In the genomic region with DNA sequence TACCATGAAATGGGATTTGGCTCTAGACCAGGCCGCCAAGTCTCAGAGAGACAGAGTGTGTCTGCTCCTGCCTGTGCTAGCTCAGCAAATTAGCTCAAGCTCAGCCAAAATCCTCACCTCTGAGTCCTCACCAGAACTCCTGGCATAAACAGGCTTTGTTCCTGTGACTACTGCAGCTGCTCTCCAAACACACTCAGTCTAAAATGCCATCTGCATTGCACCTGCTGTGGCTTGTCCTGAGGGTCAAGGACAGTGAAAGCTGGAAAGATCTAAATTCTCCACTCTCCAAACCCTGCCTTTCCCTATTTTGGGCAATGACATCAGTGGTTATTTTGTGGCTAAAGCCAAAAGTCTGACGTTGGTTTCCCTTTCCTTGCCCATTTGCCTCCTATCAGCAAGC, we compare ENCODE assay signal across 17 mouse cellular contexts.
A peak's percentile ranks its signal among the peaks of the same experiment; 100 is the strongest.
DNase-seq lines count a peak whose midpoint lies in the region; ATAC-seq and TF ChIP-seq lines count a peak whose summit lies in the region.
"Had no signal": no experiment of that assay in that cellular context is flagged by ENCODE, and none has a peak within 500 bp of the region (broad histone marks: within the 10 kb centered on the region; RNA-seq: fewer than 3 reads in every experiment).

No protein-coding gene starts in this region.

- 0 out of 2 replicates have a peak, but pooled peaks cover 3% of the 10 kb centered on the region for H3K4me1 ChIP-seq in forebrain, embryonic 13.5 days
- H3K4me1 ChIP-seq in forebrain, postnatal 0 days (ENCODE audit: insufficient read depth) = no peaks in the 10 kb centered on the region
- H3K4me1 ChIP-seq in hindbrain, embryonic 15.5 days (replicated peaks) = no peaks in the 10 kb centered on the region
- no peaks in the 10 kb centered on the region for H3K4me1 ChIP-seq in hindbrain, embryonic 10.5 days (replicated peaks)
- H3K4me1 ChIP-seq: intestine, embryonic 15.5 days; neural tube, embryonic 13.5 days had no signal

- no peak overlapping the region for H3K9ac ChIP-seq in forebrain, embryonic 13.5 days
- H3K9ac ChIP-seq in forebrain, postnatal 0 days = no peak overlapping the region
- no peak overlapping the region for H3K9ac ChIP-seq in hindbrain, embryonic 15.5 days
- H3K9ac ChIP-seq: intestine, embryonic 15.5 days; lung, embryonic 14.5 days; neural tube, embryonic 13.5 days had no signal

- DNase-seq in forebrain, postnatal 0 days = no peak
- DNase-seq in hindbrain, embryonic 10.5 days (ENCODE audit: low spot score) = no peak
- DNase-seq in cerebellum, adult 11 months = peak; percentile 10
- peak; percentile 20 to 37 for DNase-seq in cerebellum, postnatal 4 days (ENCODE audit: low spot score in 2 of 2)
- no peak for DNase-seq in layer of hippocampus, adult 18-20 months (ENCODE audit: low spot score in 2 of 2)
- DNase-seq: adrenal gland, postnatal 36 days; gastrocnemius, adult 2 months; layer of hippocampus, postnatal 36 days; liver; lung, embryonic 14.5 days; thymus, adult 18-20 months had no signal

- no peaks in the 10 kb centered on the region for H3K27me3 ChIP-seq in forebrain, embryonic 13.5 days
- H3K27me3 ChIP-seq in forebrain, postnatal 0 days (ENCODE audit: insufficient read depth, low read length) = no peaks in the 10 kb centered on the region
- H3K27me3 ChIP-seq in hindbrain, embryonic 15.5 days = no peaks in the 10 kb centered on the region
- no peaks in the 10 kb centered on the region for H3K27me3 ChIP-seq in hindbrain, embryonic 10.5 days (ENCODE audit: insufficient read depth, poor library complexity, severe bottlenecking)
- H3K27me3 ChIP-seq: intestine, embryonic 15.5 days; megakaryocyte, embryonic 14.5 days; neural tube, embryonic 13.5 days had no signal

- TF ChIP-seq CTCF in forebrain, postnatal 0 days (IDR thresholded peaks at IDR 0.05; ENCODE audit: low read depth) = no peak

- no peak overlapping the region for H3K4me2 ChIP-seq in forebrain, embryonic 13.5 days
- H3K4me2 ChIP-seq in forebrain, postnatal 0 days (ENCODE audit: low read depth) = no peak overlapping the region
- H3K4me2 ChIP-seq in hindbrain, embryonic 15.5 days = no peak overlapping the region
- H3K4me2 ChIP-seq: intestine, embryonic 15.5 days; lung, embryonic 14.5 days; neural tube, embryonic 13.5 days had no signal

- 72% methylated on average over 2 of the region's 2 CpGs for WGBS in forebrain, embryonic 13.5 days
- 60% methylated on average over 2 of the region's 2 CpGs for WGBS in forebrain, postnatal 0 days
- WGBS in hindbrain, embryonic 15.5 days = 69% methylated on average over 2 of the region's 2 CpGs
- WGBS in hindbrain, embryonic 10.5 days = 90% methylated on average over 2 of the region's 2 CpGs

- ATAC-seq in forebrain, embryonic 13.5 days = peak; percentile 51; the same call in 1 of the 2 replicates
- ATAC-seq in forebrain, postnatal 0 days = no peak
- ATAC-seq in hindbrain, embryonic 15.5 days (ENCODE audit: low FRiP score, low read depth) = peak; percentile 54; the same call in 1 of the 2 replicates
- ATAC-seq in inflammation-experienced regulatory T-cells, adult 6 months = no peak
- ATAC-seq: intestine, embryonic 15.5 days had no signal

- H3K36me3 ChIP-seq in forebrain, embryonic 13.5 days (ENCODE audit: poor library complexity, severe bottlenecking) = no peaks in the 10 kb centered on the region
- H3K36me3 ChIP-seq in forebrain, postnatal 0 days (ENCODE audit: insufficient read depth) = no peaks in the 10 kb centered on the region
- no peaks in the 10 kb centered on the region for H3K36me3 ChIP-seq in hindbrain, embryonic 15.5 days
- no peaks in the 10 kb centered on the region for H3K36me3 ChIP-seq in hindbrain, embryonic 10.5 days
- H3K36me3 ChIP-seq: intestine, embryonic 15.5 days; neural tube, embryonic 13.5 days had no signal

- H3K27ac ChIP-seq in forebrain, embryonic 13.5 days = no peak overlapping the region
- no peak overlapping the region for H3K27ac ChIP-seq in forebrain, postnatal 0 days (ENCODE audit: low read depth, low read length)
- H3K27ac ChIP-seq in hindbrain, embryonic 15.5 days (replicated peaks) = no peak overlapping the region
- no peak overlapping the region for H3K27ac ChIP-seq in hindbrain, embryonic 10.5 days
- H3K27ac ChIP-seq: gastrocnemius, adult 2 months; intestine, embryonic 15.5 days; neural tube, embryonic 13.5 days had no signal

- H3K9me3 ChIP-seq in forebrain, embryonic 13.5 days (replicated peaks) = no peaks in the 10 kb centered on the region
- H3K9me3 ChIP-seq in forebrain, postnatal 0 days (ENCODE audit: low read length) = no peaks in the 10 kb centered on the region
- no peaks in the 10 kb centered on the region for H3K9me3 ChIP-seq in hindbrain, embryonic 15.5 days
- no peaks in the 10 kb centered on the region for H3K9me3 ChIP-seq in hindbrain, embryonic 10.5 days
- H3K9me3 ChIP-seq: intestine, embryonic 15.5 days; megakaryocyte, embryonic 14.5 days; neural tube, embryonic 13.5 days had no signal

- H3K4me3 ChIP-seq in forebrain, embryonic 13.5 days = no peak overlapping the region
- H3K4me3 ChIP-seq in forebrain, postnatal 0 days (ENCODE audit: low read depth, low read length) = no peak overlapping the region
- H3K4me3 ChIP-seq in hindbrain, embryonic 15.5 days = no peak overlapping the region
- no peak overlapping the region for H3K4me3 ChIP-seq in hindbrain, embryonic 10.5 days
- H3K4me3 ChIP-seq: gastrocnemius, adult 2 months; intestine, embryonic 15.5 days; megakaryocyte, embryonic 14.5 days; neural tube, embryonic 13.5 days had no signal

Comparison
In these comparisons a context has a peak if more than half of its experiments do, and no peak if none do; other contexts are left out.
1. ATAC-seq: peak in forebrain, embryonic 13.5 days (single experiment) and hindbrain, embryonic 15.5 days (single experiment); none in forebrain, postnatal 0 days (single experiment) and inflammation-experienced regulatory T-cells, adult 6 months (single experiment).
2. DNase-seq: peak in cerebellum, adult 11 months (single experiment) and cerebellum, postnatal 4 days (2 of 2); none in forebrain, postnatal 0 days (single experiment), hindbrain, embryonic 10.5 days (single experiment) and layer of hippocampus, adult 18-20 months (0 of 2).